Mouse (Mus musculus) stomach, embryonic 14.5 days (tissue): ENCODE results near the gene Rpgrip1. TPM values are rescaled to one million over a fixed set of nuclear protein-coding genes. Genes with fewer than 3 reads are reported as not detected.
A peak's percentile ranks its signal among the peaks of the same experiment; 100 is the strongest.

Experiments used
- ATAC-seq: fragments of 200-750 bp; cut with Nextera tagmentation; 2 replicates; pipeline ENCODE4 v1.8.0; 2017; ENCODE audit warnings: low read depth, moderate TSS enrichment; ENCODE audit not compliant: insufficient number of reproducible peaks, insufficient read depth, low FRiP score
- H3K27ac ChIP-seq: fragments of 300-500 bp; sonication (generic); 2 replicates; pipeline ENCODE4 v1.5.1; 2014; ENCODE audit warnings: mild to moderate bottlenecking, low read length, moderate library complexity, mixed read lengths
- H3K27me3 ChIP-seq: fragments of 300-500 bp; sonication (generic); 2 replicates; pipeline ENCODE4 v1.6.1; 2014; ENCODE audit warnings: low read length, control low read depth, mixed read lengths; ENCODE audit not compliant: control insufficient read depth, insufficient read depth
- H3K36me3 ChIP-seq: fragments of 300-500 bp; sonication (generic); 2 replicates; pipeline ENCODE4 v1.6.1; 2014; ENCODE audit warnings: mild to moderate bottlenecking, control low read depth, low read length, moderate library complexity, mixed read lengths; ENCODE audit not compliant: control insufficient read depth, insufficient read depth
- H3K4me1 ChIP-seq: fragments of 300-500 bp; sonication (generic); 2 replicates; pipeline ENCODE4 v1.6.1; 2014; ENCODE audit warnings: low read length, control low read depth, mixed read lengths; ENCODE audit not compliant: control insufficient read depth, insufficient read depth
- H3K4me2 ChIP-seq: fragments of 300-500 bp; sonication (generic); replicated peaks from 2 replicates; pipeline ENCODE4 v1.6.1; 2014; ENCODE audit warnings: low read depth, low read length, control low read depth
- H3K4me3 ChIP-seq: fragments of 300-500 bp; sonication (generic); 2 replicates; pipeline ENCODE4 v1.5.1; 2014; ENCODE audit warnings: low read depth, low read length, control low read depth
- H3K9ac ChIP-seq: fragments of 300-500 bp; sonication (generic); replicated peaks from 2 replicates; pipeline ENCODE4 v1.6.1; 2014; ENCODE audit warnings: low read depth, mild to moderate bottlenecking, control low read depth, low read length, moderate library complexity, mixed read lengths
- H3K9me3 ChIP-seq: fragments of 300-500 bp; sonication (generic); 2 replicates; pipeline ENCODE4 v1.6.1; 2016; ENCODE audit warnings: low read depth, low read length, control low read depth; ENCODE audit not compliant: control insufficient read depth
- WGBS: fragments of 180-500 bp; shearing (Covaris S2); extraction: QIAGEN DNeasy Blood & Tissue Kit; methylation state at CpG from one replicate; pipeline ENCODE4 v1.1.7; 2014; 5-methylcytosine and 5-hydroxymethylcytosine counted together
- polyA plus RNA-seq: library from polyadenylated mRNA; unstranded; fragments of >200 nt; fragmentation: Nextera tagmentation; extraction: Ambion mirVana; gene quantifications from 2 replicates; pipeline ENCODE4 v1.2.1, GENCODE M21; 2014

The Rpgrip1 gene
- polyA plus RNA-seq, 1 experiment from 2014 or later = 67.1 TPM

DNA sequence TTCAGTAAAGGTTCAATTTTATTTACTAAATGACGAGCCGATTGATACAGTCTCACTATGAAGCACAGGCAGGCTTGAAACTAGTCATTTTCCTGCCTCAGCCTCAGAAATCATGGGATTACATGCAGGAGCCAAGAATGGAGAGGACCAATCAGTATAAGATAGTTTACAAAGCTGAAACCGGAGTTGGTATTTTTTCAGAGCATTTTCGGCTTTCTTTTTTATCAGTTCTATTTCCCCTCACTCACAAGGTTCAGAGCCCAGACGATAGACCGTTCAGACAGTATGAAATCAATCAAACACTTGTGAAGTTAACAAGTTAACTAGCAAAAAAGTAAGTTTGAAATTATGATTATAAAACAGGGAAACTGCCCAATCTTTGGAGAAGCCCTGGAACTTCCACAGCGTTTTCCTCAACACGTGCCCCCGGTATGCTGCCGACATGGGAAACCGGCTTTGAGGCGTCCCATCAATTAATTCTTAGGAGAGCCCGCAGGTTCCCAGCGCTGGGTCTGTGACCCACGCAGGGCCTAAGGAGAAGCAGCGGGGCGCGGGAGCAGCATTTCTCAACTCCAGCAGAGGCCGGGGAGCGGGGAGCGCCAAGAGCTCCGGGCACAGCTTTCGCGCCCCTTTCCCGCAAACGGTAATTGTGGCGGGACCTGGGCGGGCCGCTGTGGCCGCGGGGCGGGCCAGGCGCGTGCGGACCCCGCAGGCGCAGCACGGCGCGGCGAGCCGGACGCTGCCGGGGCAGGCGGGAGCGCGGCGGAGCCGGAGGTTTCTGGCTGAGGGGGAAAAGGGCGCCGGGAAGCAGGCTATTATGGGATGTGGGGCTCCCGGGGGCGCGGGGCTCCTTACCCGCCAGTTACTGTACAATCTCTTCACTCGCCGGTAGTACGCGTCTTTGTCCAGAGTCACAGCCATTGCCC, 86.0 kb downstream of the Rpgrip1 start:
- Histone ChIP-seq H3K27me3 (no peaks in the 10 kb centered on the region), H3K36me3 (peaks cover 26% of the 10 kb centered on the region), H3K4me1 (0 out of 2 replicates have a peak, but pooled peaks cover 13% of the 10 kb centered on the region), H3K9me3 (no peaks in the 10 kb centered on the region), H3K4me3 (peak overlapping the region; percentile 97), H3K27ac (peak overlapping the region; percentile 95), H3K9ac (peak overlapping the region; percentile 96), H3K4me2 (peak overlapping the region; percentile 80)
- ATAC-seq = peak; percentile 4
- WGBS = under 1% methylated on average over 55 of the region's 59 CpGs

DNA sequence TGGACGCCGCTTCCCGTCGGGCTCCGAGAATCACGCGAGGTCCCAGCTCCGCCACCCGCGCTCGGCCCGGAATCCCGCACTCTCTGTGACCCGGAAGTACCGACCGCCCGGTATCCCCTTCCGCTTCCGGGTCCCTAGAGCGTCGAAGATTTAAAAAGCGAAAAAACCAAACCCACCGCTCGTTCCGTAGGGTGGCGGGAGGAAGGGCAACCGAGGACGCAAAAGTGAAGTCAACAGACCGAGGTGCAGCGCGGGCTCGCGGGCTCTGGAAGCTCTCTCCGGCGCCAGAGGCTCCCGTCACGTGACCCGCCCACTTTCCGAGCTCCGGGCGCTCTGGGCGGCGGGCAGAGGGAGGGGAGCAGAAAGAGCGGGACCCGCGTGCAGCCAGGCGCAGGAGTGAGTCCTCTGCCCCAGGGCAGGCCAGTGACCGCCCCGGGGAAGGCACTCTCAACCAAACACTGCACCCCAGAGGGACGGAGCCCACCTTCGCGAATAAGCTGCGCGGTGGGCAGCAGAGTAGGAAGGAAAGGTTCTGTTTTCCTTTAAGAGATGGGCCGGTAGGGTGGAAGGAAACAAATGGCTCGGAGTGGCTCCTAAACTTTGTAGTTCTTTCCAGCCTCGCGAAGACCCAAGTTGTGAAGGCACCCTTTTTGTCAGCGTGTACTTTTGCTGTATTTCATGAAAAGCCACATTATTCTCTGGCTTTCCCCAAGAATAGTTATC, 86.8 kb downstream of the Rpgrip1 start, which contains the start of gene Supt16:
TSS of gene Supt16 (minus strand) at position 261 of the 723 bp plus-strand sequence.
- Histone ChIP-seq H3K9me3 (no peaks in the 10 kb centered on the region), H3K27ac (peak within 1 kb of the TSS; percentile 95), H3K9ac (peak within 1 kb of the TSS; percentile 96), H3K4me2 (peak within 1 kb of the TSS; percentile 80), H3K27me3 (no peaks in the 10 kb centered on the region), H3K4me1 (0 out of 2 replicates have a peak, but pooled peaks cover 13% of the 10 kb centered on the region), H3K36me3 (peaks cover 30% of the 10 kb centered on the region), H3K4me3 (peak within 1 kb of the TSS; percentile 97)
- ATAC-seq = peak; percentile 93
- under 1% methylated on average over 59 of the region's 59 CpGs for WGBS

DNA sequence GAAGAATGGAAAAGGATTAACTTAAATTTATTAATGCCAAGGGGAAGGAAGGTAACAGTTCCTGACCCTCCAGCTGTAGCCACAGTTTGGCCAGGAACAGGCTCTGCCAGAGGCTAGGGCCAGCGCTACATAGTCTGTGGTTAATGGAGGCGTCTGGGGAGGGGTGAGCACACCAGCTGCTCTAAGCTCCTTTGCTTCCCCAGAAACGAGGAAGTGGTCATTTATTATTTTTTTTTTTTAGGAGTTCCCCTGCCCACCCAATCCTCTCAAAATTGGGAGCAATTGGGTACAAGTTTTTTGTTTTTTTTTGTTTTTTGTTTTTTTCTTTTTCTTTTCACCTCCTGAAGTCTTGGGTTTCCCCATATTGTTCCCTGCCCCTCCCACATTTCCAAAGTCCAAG, 87.6 kb downstream of the Rpgrip1 start:
- H3K4me3 ChIP-seq = peak overlapping the region; percentile 97
- 0 out of 2 replicates have a peak, but pooled peaks cover 13% of the 10 kb centered on the region for H3K4me1 ChIP-seq
- peak overlapping the region; percentile 95; the same call in 1 of the 2 replicates for H3K27ac ChIP-seq
- WGBS = 14% methylated on average over 3 of the region's 3 CpGs
- H3K27me3 ChIP-seq = no peaks in the 10 kb centered on the region
- H3K4me2 ChIP-seq = peak overlapping the region; percentile 45
- H3K9ac ChIP-seq = no peak overlapping the region; the same call in 1 of the 2 replicates
- peaks cover 37% of the 10 kb centered on the region for H3K36me3 ChIP-seq
- no peak for ATAC-seq
- H3K9me3 ChIP-seq = no peaks in the 10 kb centered on the region

DNA sequence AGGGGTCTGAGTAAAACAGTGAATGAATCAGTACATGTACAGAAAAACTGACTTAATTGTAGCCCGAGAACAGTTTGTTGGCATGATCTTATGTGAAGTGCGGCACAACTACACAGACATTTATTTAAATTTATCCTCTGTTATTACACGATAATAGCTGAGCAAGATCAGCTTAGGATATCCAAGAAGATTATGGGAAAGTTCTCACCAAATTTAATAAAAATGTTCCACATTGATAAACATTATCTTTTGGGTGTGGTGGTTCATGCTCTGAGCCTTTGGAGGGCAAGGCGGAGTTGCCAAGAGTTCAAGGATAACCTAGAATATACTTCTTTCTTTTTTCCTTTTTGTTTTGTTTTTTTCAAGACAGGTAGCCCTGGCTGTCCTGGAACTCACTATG, 88.9 kb downstream of the Rpgrip1 start:
- WGBS = 93% methylated on average over 4 of the region's 4 CpGs
- peaks cover 47% of the 10 kb centered on the region for H3K36me3 ChIP-seq
- no peak overlapping the region for H3K27ac ChIP-seq
- H3K9ac ChIP-seq = no peak overlapping the region
- no peak overlapping the region for H3K4me2 ChIP-seq
- no peaks in the 10 kb centered on the region for H3K27me3 ChIP-seq
- 0 out of 2 replicates have a peak, but pooled peaks cover 13% of the 10 kb centered on the region for H3K4me1 ChIP-seq
- H3K9me3 ChIP-seq = no peaks in the 10 kb centered on the region
- no peak overlapping the region for H3K4me3 ChIP-seq
- ATAC-seq = no peak

Other genes with a start within 250 kb of the Rpgrip1 start
- 56.3 and 63.4 TPM in 2 replicates for gene Mettl17, start 225.9 kb upstream of the Rpgrip1 start, polyA plus RNA-seq
- 0.30 and 0.55 TPM in 2 replicates for gene Slc39a2, start 217.8 kb upstream of the Rpgrip1 start, polyA plus RNA-seq
- gene Ndrg2, start 196.5 kb upstream of the Rpgrip1 start, polyA plus RNA-seq = 54.6 and 59.3 TPM in 2 replicates
- not detected in 2 replicates for gene Tppp2, start 192.3 kb upstream of the Rpgrip1 start, polyA plus RNA-seq
- gene Rnase13, start 187.9 kb upstream of the Rpgrip1 start, polyA plus RNA-seq = not detected in 2 replicates
- 116 and 118 TPM in 2 replicates for gene Arhgef40, start 126.0 kb upstream of the Rpgrip1 start, polyA plus RNA-seq
- gene Tmem253, start 95.0 kb upstream of the Rpgrip1 start, polyA plus RNA-seq = 0.62 and 2.0 TPM in 2 replicates
- 30.8 and 32.8 TPM in 2 replicates for gene Zfp219, start 90.0 kb upstream of the Rpgrip1 start, polyA plus RNA-seq
- gene Olfr221, start 68.2 kb upstream of the Rpgrip1 start, polyA plus RNA-seq = not detected in 2 replicates
- 586 and 599 TPM in 2 replicates for gene Hnrnpc, start 6.7 kb upstream of the Rpgrip1 start, polyA plus RNA-seq
- 86.0 and 87.3 TPM in 2 replicates for gene Supt16, start 86.7 kb downstream of the Rpgrip1 start, polyA plus RNA-seq
- 49.7 and 56.0 TPM in 2 replicates for gene Chd8, start 147.1 kb downstream of the Rpgrip1 start, polyA plus RNA-seq
- 47.3 and 56.0 TPM in 2 replicates for gene Tox4, start 168.4 kb downstream of the Rpgrip1 start, polyA plus RNA-seq
- gene Rab2b, start 168.8 kb downstream of the Rpgrip1 start, polyA plus RNA-seq = 26.6 and 27.3 TPM in 2 replicates
- 41.3 and 45.3 TPM in 2 replicates for gene Mettl3, start 194.4 kb downstream of the Rpgrip1 start, polyA plus RNA-seq
- gene Sall2, start 218.1 kb downstream of the Rpgrip1 start, polyA plus RNA-seq = 14.6 and 16.2 TPM in 2 replicates
- gene Olfr1513, start 245.7 kb downstream of the Rpgrip1 start, polyA plus RNA-seq = not detected in 2 replicates